Mouse (Mus musculus) forebrain, embryonic 15.5 days (tissue): ENCODE data around the gene Ogg1. TPM values are rescaled to one million over a fixed set of nuclear protein-coding genes. Genes with fewer than 3 reads are reported as not detected.

ENCODE experiments used
- ATAC-seq: fragments of 200-750 bp; cut with Nextera tagmentation; replicated peaks from 2 replicates; pipeline ENCODE4 v1.8.0; 2017; ENCODE audit warnings: mild to moderate bottlenecking, moderate TSS enrichment, moderate library complexity
- H3K27ac ChIP-seq: fragments of 300-500 bp; sonication (generic); replicated peaks from 2 replicates; pipeline ENCODE4 v1.5.1; 2015; ENCODE audit warnings: mild to moderate bottlenecking, inconsistent platforms
- H3K27me3 ChIP-seq: fragments of 300-500 bp; sonication (generic); 2 replicates; pipeline ENCODE4 v1.6.1; 2015; ENCODE audit warnings: inconsistent platforms
- H3K36me3 ChIP-seq: fragments of 300-500 bp; sonication (generic); 2 replicates; pipeline ENCODE4 v1.6.1; 2015; ENCODE audit warnings: mild to moderate bottlenecking, inconsistent platforms
- H3K4me1 ChIP-seq: fragments of 300-500 bp; sonication (generic); 2 replicates; pipeline ENCODE4 v1.6.1; 2015; ENCODE audit warnings: inconsistent platforms
- H3K4me2 ChIP-seq: fragments of 300-500 bp; sonication (generic); replicated peaks from 2 replicates; pipeline ENCODE4 v1.6.1; 2015; ENCODE audit warnings: mild to moderate bottlenecking, inconsistent platforms
- H3K4me3 ChIP-seq: fragments of 300-500 bp; sonication (generic); 2 replicates; pipeline ENCODE4 v1.5.1; 2015; ENCODE audit warnings: mild to moderate bottlenecking, inconsistent platforms
- H3K9ac ChIP-seq: fragments of 300-500 bp; sonication (generic); replicated peaks from 2 replicates; pipeline ENCODE4 v1.6.1; 2015; ENCODE audit warnings: mild to moderate bottlenecking, inconsistent platforms
- H3K9me3 ChIP-seq: fragments of 300-500 bp; sonication (generic); 2 replicates; pipeline ENCODE4 v1.6.1; 2016; ENCODE audit warnings: inconsistent platforms
- WGBS: fragments of 180-500 bp; shearing (Covaris S2); methylation state at CpG from one replicate; pipeline ENCODE4 v1.1.7; 2015; ENCODE audit warnings: mixed read lengths; 5-methylcytosine and 5-hydroxymethylcytosine counted together
- polyA plus RNA-seq: library from polyadenylated mRNA; unstranded; fragments of >200 nt; fragmentation: Nextera tagmentation; extraction: Ambion mirVana; gene quantifications from 2 replicates; pipeline ENCODE4 v1.2.1, GENCODE M21; 2015

The Ogg1 gene
- 11.6 and 11.8 TPM in 2 replicates for polyA plus RNA-seq

DNA sequence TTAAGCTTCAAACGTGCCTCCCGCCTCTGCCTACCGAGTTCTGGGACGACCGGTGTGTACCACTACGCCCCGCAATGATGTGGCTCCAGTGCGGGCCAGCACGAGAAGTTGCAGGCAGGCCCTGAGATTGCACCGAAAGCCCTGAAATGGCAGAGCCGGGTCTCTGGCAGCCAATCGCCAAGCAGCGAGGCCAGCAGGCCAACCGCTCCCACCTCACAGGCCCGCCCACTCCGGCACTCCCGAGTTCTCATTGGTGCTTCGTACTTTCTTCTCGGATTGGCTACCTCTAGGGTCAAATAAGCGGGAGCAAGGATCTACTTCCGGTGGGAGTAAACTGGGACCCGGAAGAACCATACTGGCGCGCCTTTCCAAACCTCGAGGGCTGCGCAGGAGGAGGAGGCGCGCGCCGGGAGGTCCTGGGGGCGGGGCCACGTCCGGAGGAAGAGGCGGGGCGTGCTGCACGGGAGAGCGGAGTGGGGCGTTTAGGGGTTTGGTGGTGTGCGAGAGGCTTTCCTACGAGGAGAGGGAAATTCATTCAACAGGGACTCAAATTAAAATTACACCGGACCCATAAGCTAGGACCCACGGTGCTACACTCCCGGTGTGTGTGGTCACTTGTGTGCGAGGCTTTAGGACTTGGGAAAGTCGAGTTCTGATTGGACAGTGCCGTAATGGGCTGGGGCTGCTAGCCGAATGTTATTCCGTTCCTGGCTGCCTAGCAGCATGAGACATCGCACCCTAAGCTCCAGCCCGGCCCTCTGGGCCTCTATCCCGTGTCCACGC is at the start of gene Ogg1:
Ogg1 (plus strand) TSS at position 440 of the 783 bp plus-strand sequence.
- peak within 1 kb of the TSS; percentile 78 for H3K9ac ChIP-seq
- peak; percentile 99 for ATAC-seq
- peaks cover 16% of the 10 kb centered on the region for H3K4me1 ChIP-seq
- peak within 1 kb of the TSS; percentile 52 for H3K4me3 ChIP-seq
- peaks cover 42% of the 10 kb centered on the region for H3K36me3 ChIP-seq
- peak within 1 kb of the TSS; percentile 93 for H3K27ac ChIP-seq
- under 1% methylated on average over 52 of the region's 52 CpGs for WGBS
- H3K27me3 ChIP-seq = no peaks in the 10 kb centered on the region
- no peaks in the 10 kb centered on the region for H3K9me3 ChIP-seq
- peak within 1 kb of the TSS; percentile 97 for H3K4me2 ChIP-seq

DNA sequence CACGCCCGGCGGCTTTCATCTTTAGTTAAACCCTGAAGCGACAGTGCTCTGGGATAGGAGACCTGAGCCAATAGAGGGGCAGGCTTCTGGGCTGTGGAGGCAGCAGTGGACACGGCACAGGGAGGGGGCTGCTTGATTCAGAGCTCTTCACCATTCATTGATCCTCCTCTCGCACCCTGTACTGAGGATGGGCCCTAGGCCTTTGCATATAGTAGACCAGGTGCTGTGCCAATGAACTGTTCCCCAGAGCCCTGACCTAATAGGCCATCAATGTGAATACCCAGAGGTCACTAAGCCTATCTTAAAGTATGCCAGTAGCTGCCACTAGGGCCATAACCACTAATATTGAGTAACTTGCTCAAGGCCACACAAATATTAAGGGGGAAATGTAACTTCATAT is 45.1 kb upstream of the Ogg1 start:
- no peak overlapping the region for H3K27ac ChIP-seq
- 65% methylated on average over 6 of the region's 6 CpGs for WGBS
- H3K27me3 ChIP-seq = peaks cover 35% of the 10 kb centered on the region
- 0 out of 2 replicates have a peak, but pooled peaks have one; percentile 10 for ATAC-seq
- H3K4me1 ChIP-seq = peaks cover 15% of the 10 kb centered on the region
- peak overlapping the region; percentile 56; the same call in 1 of the 2 replicates for H3K4me2 ChIP-seq
- no peak overlapping the region for H3K4me3 ChIP-seq
- peaks cover 17% of the 10 kb centered on the region for H3K36me3 ChIP-seq
- H3K9me3 ChIP-seq = no peaks in the 10 kb centered on the region
- H3K9ac ChIP-seq = no peak overlapping the region

DNA sequence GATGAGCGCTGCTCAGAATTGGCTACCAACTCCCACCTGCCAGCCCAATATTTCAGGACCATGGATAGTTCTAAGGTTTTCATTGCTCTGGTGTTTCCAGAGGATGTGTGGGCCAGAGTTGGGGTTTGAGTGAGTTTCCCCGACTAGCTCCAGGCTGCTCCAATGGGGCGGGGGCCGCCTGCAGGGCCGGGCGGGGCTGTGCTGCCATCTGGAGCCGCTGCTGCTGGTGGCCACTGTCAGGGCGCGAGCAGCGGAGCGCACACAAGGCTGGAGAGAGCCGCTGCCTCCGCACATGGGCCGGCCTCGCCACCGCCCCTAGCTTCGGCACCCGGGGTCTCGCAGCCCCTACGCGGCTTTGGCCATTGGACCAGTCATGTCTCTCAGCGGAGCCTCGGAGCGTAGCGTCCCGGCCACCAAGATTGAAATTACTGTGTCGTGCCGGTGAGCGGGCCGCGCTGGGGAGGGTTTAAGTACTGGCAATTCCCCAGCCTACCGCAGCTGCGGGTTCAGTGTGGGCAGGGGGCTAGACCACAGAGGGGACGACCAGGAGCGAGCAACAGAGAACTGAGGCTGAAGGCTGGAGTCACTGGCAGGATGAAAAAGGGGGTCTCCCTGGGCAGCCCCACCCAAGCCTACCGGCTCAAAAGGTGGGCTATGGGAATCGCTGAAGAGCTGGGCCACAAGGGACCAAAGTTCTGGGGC is 44.5 kb upstream of the Ogg1 start, which contains the start of gene Cpne9:
Cpne9 (plus strand) TSS at position 207 of the 702 bp plus-strand sequence.
- peak; percentile 55; the same call in 1 of the 2 replicates for ATAC-seq
- peaks cover 35% of the 10 kb centered on the region for H3K27me3 ChIP-seq
- H3K4me3 ChIP-seq = peak within 1 kb of the TSS; percentile 33
- H3K36me3 ChIP-seq = peaks cover 15% of the 10 kb centered on the region
- H3K27ac ChIP-seq = no peak within 1 kb of the TSS
- H3K9ac ChIP-seq = peak within 1 kb of the TSS; percentile 43
- peaks cover 15% of the 10 kb centered on the region for H3K4me1 ChIP-seq
- 2% methylated on average over 37 of the region's 37 CpGs for WGBS
- H3K9me3 ChIP-seq = no peaks in the 10 kb centered on the region
- H3K4me2 ChIP-seq = peak within 1 kb of the TSS; percentile 56

DNA sequence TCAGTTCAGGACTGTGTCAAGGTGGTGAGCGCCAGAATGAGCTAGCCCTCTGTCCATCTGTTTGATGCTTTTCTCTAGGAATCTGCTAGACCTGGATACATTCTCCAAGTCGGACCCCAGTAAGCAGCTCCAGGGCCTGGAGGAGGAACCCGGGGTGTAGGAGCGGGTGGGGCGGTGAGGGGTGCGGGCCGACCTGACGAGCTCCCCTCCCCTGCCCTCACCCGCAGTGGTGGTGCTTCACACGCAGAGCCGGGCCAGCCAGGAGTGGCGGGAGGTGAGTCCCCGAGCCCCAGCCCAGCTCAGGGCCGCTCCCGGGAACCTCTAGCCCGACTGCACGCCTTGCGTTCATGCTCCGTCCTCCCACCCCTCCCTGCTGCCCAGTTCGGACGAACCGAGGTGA is 43.8 kb upstream of the Ogg1 start:
- H3K4me1 ChIP-seq = peaks cover 15% of the 10 kb centered on the region
- no peak overlapping the region for H3K9ac ChIP-seq
- peaks cover 35% of the 10 kb centered on the region for H3K27me3 ChIP-seq
- peaks cover 7% of the 10 kb centered on the region for H3K36me3 ChIP-seq
- ATAC-seq = 0 out of 2 replicates have a peak, but pooled peaks have one; percentile 36
- H3K4me3 ChIP-seq = peak overlapping the region; percentile 19; the same call in 1 of the 2 replicates
- peak overlapping the region; percentile 56 for H3K4me2 ChIP-seq
- H3K27ac ChIP-seq = no peak overlapping the region
- under 1% methylated on average over 22 of the region's 22 CpGs for WGBS
- no peaks in the 10 kb centered on the region for H3K9me3 ChIP-seq

DNA sequence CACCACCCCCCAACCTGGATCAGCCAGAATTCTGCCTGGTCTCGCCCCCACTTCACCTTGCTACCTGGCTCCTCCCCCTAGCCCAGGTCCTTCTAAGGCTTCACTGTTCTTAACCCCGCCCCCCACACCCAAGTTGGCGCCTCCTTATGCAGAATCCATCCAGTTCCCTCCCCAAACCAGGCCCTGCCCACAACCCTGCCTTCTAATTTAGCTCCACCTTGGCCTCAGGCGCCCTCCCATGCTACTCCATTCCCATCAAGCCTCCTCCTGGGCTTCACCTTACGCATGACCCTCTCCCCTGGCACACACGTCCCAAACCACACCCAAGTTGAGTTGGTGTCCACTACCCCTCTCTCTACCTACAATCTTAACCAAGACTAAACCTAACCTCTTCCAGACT is 43.3 kb upstream of the Ogg1 start:
- Histone ChIP-seq H3K4me3 (no peak overlapping the region), H3K9ac (no peak overlapping the region), H3K27ac (no peak overlapping the region), H3K27me3 (peaks cover 35% of the 10 kb centered on the region), H3K4me2 (0 out of 2 replicates have a peak overlapping the region, but pooled peaks have one; percentile 56), H3K36me3 (peaks cover 7% of the 10 kb centered on the region; the same call in 1 of the 2 replicates), H3K9me3 (no peaks in the 10 kb centered on the region), H3K4me1 (peaks cover 15% of the 10 kb centered on the region)
- 4% methylated on average over 6 of the region's 6 CpGs for WGBS
- ATAC-seq = no peak

DNA sequence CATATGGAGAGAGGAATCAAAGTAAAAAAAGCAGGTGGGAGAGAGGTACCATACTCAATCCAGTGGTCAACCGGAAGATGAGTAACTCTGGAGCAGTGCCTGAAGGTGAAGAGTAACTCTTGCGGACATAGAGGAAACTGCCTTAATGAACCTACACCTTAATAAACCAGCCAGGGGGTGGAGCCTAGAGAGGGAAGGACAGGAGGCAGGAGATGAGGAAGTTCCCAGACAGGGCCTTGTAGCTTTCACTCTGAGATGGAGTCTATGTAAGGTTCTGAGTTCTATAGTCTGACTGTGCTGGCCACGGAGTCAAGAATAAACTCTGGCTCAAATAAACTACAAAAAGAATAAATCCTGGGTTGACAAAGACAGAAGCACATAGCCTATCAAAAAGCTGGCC is 41.8 kb upstream of the Ogg1 start:
- H3K4me3 ChIP-seq = no peak overlapping the region
- no peak for ATAC-seq
- 0 out of 2 replicates have a peak, but pooled peaks cover 4% of the 10 kb centered on the region for H3K36me3 ChIP-seq
- no peak overlapping the region for H3K4me2 ChIP-seq
- H3K27ac ChIP-seq = no peak overlapping the region
- peaks cover 15% of the 10 kb centered on the region for H3K4me1 ChIP-seq
- peaks cover 35% of the 10 kb centered on the region for H3K27me3 ChIP-seq
- H3K9me3 ChIP-seq = no peaks in the 10 kb centered on the region
- 84% methylated on average over 3 of the region's 3 CpGs for WGBS
- no peak overlapping the region for H3K9ac ChIP-seq

DNA sequence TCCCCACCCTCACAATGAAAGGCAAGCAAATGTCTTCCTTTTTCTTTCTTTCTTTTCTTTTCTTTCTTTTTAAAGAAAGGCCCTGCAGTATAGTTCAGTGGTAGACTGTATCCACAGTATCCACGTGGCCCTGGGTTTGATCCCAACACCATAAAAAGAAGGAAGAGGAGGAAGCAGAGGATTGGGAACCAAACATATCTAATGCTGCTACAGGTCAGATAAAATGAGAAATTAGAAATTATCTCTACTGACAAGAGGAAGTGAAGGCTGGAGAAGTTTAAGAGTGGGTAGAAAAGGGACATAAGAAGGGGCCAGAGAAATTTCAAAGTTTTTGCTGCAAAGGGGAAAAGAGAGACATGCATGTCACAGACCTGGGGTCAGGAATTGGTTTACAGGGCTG is 40.5 kb upstream of the Ogg1 start:
- Histone ChIP-seq H3K4me3 (no peak overlapping the region), H3K27me3 (peaks cover 35% of the 10 kb centered on the region), H3K4me1 (peaks cover 15% of the 10 kb centered on the region), H3K4me2 (no peak overlapping the region), H3K9ac (no peak overlapping the region), H3K36me3 (no peaks in the 10 kb centered on the region), H3K9me3 (no peaks in the 10 kb centered on the region), H3K27ac (no peak overlapping the region)
- WGBS = 68% methylated on average over 1 of the region's 1 CpGs
- no peak for ATAC-seq

DNA sequence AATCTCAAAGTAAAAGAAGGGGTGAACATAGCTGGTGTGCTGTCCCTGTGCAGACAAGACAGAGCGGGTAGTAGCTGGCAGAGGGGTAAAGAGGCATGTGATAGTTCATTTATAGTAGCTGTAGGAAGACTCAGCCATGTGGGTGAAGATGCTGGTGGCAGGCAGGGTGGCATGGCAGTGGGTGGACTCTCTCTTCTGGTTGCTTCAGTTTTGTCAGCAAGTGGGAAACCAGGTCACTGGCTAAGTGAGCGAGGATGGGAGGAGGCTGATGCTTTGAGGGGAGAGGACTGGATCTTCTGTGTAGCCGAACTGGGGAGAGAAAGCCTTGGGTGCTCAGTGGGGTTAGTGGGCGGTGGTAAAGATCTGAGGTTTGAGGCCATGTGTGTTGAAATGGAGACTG is 39.5 kb upstream of the Ogg1 start:
- Histone ChIP-seq H3K27me3 (peaks cover 27% of the 10 kb centered on the region), H3K9ac (no peak overlapping the region), H3K4me1 (peaks cover 11% of the 10 kb centered on the region), H3K4me3 (no peak overlapping the region), H3K9me3 (no peaks in the 10 kb centered on the region), H3K4me2 (no peak overlapping the region), H3K36me3 (no peaks in the 10 kb centered on the region), H3K27ac (no peak overlapping the region)
- WGBS = 75% methylated on average over 4 of the region's 4 CpGs
- ATAC-seq = no peak

DNA sequence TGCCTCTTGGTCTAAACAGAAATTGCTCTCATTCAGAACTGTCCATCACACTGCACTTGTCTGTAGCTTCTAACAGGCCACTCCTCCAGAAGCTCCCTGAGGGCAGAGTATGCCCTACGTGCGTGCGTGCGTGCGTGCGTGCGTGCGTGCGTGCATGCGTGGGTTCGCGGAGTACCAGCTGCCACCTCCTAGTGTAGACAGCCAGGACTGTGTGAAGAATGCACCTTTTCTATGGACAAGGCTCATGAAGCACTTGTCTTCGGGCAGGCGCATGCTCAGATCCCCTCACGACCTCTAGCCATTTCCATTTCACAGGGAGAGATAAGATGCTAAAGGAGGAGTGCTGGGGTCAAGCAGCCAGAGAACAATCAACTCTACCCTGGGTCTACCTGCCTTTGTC is 37.4 kb upstream of the Ogg1 start:
- Histone ChIP-seq H3K4me1 (no peaks in the 10 kb centered on the region), H3K4me3 (no peak overlapping the region), H3K36me3 (no peaks in the 10 kb centered on the region), H3K27ac (no peak overlapping the region), H3K9ac (no peak overlapping the region), H3K9me3 (no peaks in the 10 kb centered on the region), H3K27me3 (peaks cover 6% of the 10 kb centered on the region; the same call in 1 of the 2 replicates), H3K4me2 (no peak overlapping the region)
- WGBS = 93% methylated on average over 15 of the region's 15 CpGs
- no peak for ATAC-seq

DNA sequence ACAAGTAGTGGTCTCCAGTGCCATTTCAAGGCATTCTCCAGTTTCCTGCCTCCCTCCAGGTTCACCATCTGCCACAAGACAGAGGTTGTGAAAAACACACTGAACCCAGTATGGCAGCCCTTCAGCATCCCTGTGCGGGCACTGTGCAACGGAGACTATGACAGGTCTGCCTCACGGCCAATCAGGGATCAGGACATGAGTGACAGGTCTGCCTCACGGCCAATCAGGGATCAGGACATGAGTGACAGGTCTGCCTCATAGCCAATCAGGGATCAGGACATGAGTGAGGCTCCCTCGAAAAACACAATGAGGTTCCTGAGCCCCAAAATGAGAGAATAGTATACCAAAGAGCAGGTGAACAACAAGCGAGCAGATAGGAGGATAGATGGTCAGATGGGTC is 36.4 kb upstream of the Ogg1 start:
- no peaks in the 10 kb centered on the region for H3K36me3 ChIP-seq
- H3K27ac ChIP-seq = no peak overlapping the region
- 0 out of 2 replicates have a peak, but pooled peaks have one; percentile 38 for ATAC-seq
- H3K27me3 ChIP-seq = no peaks in the 10 kb centered on the region; the same call in 1 of the 2 replicates
- no peak overlapping the region for H3K4me3 ChIP-seq
- H3K4me2 ChIP-seq = no peak overlapping the region
- WGBS = 68% methylated on average over 6 of the region's 6 CpGs
- H3K9me3 ChIP-seq = no peaks in the 10 kb centered on the region
- H3K4me1 ChIP-seq = no peaks in the 10 kb centered on the region
- H3K9ac ChIP-seq = no peak overlapping the region

DNA sequence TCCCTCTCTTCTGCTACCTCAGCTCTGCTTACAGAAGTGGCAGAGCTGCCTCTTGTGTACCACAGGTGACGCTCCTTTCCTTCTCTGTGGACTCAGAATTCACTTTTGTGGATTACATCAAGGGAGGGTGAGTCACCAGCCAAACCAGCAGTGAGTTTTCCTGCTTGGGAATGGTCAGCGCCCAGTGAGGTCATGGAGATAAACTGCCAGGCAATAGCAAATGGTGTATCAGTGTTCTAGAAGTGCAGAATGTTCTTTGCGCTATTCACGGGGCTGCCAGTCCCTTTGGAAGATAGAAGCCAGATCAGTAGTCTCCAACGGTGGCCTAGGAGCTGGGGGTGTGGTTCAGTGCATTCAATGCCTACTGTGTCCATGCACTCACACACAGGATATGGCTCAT is 33.8 kb upstream of the Ogg1 start:
- Histone ChIP-seq H3K4me1 (no peaks in the 10 kb centered on the region), H3K9me3 (no peaks in the 10 kb centered on the region), H3K4me3 (no peak overlapping the region), H3K36me3 (no peaks in the 10 kb centered on the region), H3K9ac (no peak overlapping the region), H3K27me3 (no peaks in the 10 kb centered on the region), H3K4me2 (no peak overlapping the region), H3K27ac (no peak overlapping the region)
- 81% methylated on average over 5 of the region's 5 CpGs for whole genome bisulfite sequencing
- no peak for ATAC-seq

DNA sequence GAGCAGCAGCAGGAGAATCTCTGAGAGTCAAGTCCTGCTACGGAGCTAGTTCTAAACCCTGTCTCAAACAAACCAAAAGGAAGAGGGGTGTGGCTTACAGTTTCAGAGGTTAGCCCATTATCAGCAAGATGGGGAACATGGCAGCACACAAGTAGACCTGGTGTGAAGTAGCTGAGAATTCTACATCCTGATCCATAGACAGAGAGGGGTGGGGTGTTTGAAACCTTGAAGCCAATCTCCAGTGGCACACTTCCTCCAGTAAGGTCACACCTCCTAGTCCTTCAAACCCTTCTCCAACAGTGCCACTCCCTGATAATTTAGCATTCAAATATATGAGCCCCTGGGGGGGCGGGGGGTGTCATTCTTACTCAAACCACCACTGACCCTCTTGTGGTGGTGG is 30.7 kb upstream of the Ogg1 start:
- WGBS = 79% methylated on average over 2 of the region's 2 CpGs
- no peaks in the 10 kb centered on the region for H3K27me3 ChIP-seq
- H3K27ac ChIP-seq = no peak overlapping the region
- no peaks in the 10 kb centered on the region for H3K36me3 ChIP-seq
- H3K4me3 ChIP-seq = no peak overlapping the region
- no peak for ATAC-seq
- H3K9me3 ChIP-seq = no peaks in the 10 kb centered on the region
- no peak overlapping the region for H3K4me2 ChIP-seq
- no peak overlapping the region for H3K9ac ChIP-seq
- H3K4me1 ChIP-seq = no peaks in the 10 kb centered on the region
